Mouse (Mus musculus): ENCODE data around the gene Dtd1. TPM values are rescaled to one million over a fixed set of nuclear protein-coding genes. Genes with fewer than 3 reads are reported as not detected.

The Dtd1 gene
- total RNA-seq, 2 experiments from 2014 or later = 12.4 to 13.3 TPM

- no peak for DNase-seq
Measured at GRCm38 (mm10) chr2:144640101-144640500, 40.4 kb downstream of the Dtd1 start.

- DNase-seq = no peak
Measured at GRCm38 (mm10) chr2:144641991-144642390, 42.3 kb downstream of the Dtd1 start.

GRCm38 (mm10) chr2:144646360-144646759 is 46.7 kb downstream of the Dtd1 start:
- DNase-seq = no peak

- no peak for DNase-seq
Measured at GRCm38 (mm10) chr2:144647151-144647550, 47.5 kb downstream of the Dtd1 start.

- DNase-seq = no peak
Measured at GRCm38 (mm10) chr2:144649960-144650359, 50.3 kb downstream of the Dtd1 start.

- DNase-seq = no peak
Measured at GRCm38 (mm10) chr2:144652841-144653240, 53.1 kb downstream of the Dtd1 start.

- no peak for DNase-seq
Measured at GRCm38 (mm10) chr2:144655307-144655706, 55.6 kb downstream of the Dtd1 start.

GRCm38 (mm10) chr2:144668507-144668906 is 68.8 kb downstream of the Dtd1 start:
- no peak for DNase-seq

- no peak for DNase-seq
Measured at GRCm38 (mm10) chr2:144670289-144670930, 70.7 kb downstream of the Dtd1 start.

GRCm38 (mm10) chr2:144672397-144672796 is 72.7 kb downstream of the Dtd1 start:
- DNase-seq = no peak

GRCm38 (mm10) chr2:144676546-144677228 is 77.0 kb downstream of the Dtd1 start:
- peak; percentile 15 for DNase-seq

GRCm38 (mm10) chr2:144677229-144677571 is 77.5 kb downstream of the Dtd1 start:
- DNase-seq = no peak

GRCm38 (mm10) chr2:144678779-144679178 is 79.1 kb downstream of the Dtd1 start:
- no peak for DNase-seq

GRCm38 (mm10) chr2:144679394-144679793 is 79.7 kb downstream of the Dtd1 start:
- DNase-seq = no peak

GRCm38 (mm10) chr2:144692219-144692732 is 92.6 kb downstream of the Dtd1 start:
- no peak for DNase-seq

- DNase-seq = no peak
Measured at GRCm38 (mm10) chr2:144692777-144693176, 93.1 kb downstream of the Dtd1 start.

GRCm38 (mm10) chr2:144694923-144695322 is 95.2 kb downstream of the Dtd1 start:
- DNase-seq = no peak

- no peak for DNase-seq
Measured at GRCm38 (mm10) chr2:144698046-144698445, 98.3 kb downstream of the Dtd1 start.

GRCm38 (mm10) chr2:144700608-144701007 is 100.9 kb downstream of the Dtd1 start:
- no peak for DNase-seq

GRCm38 (mm10) chr2:144701415-144702149 is 101.9 kb downstream of the Dtd1 start:
- no peak for DNase-seq

- no peak for DNase-seq
Measured at GRCm38 (mm10) chr2:144709285-144709684, 109.6 kb downstream of the Dtd1 start.

- no peak for DNase-seq
Measured at GRCm38 (mm10) chr2:144709704-144710103, 110.0 kb downstream of the Dtd1 start.

GRCm38 (mm10) chr2:144714596-144714995 is 114.9 kb downstream of the Dtd1 start:
- no peak for DNase-seq
